ENCODE assay signal across 19 mouse cellular contexts in genomic region chr1:143708361-143708760, GRCm38 (mm10).
"Had no signal": no experiment of that assay in that cellular context is flagged by ENCODE, and none has a peak within 500 bp of the region (broad histone marks: within the 10 kb centered on the region; RNA-seq: fewer than 3 reads in every experiment).

No protein-coding gene starts in this region.

- DNase-seq: kidney, adult 18-20 months; kidney, adult 9 months; kidney, postnatal 14 days; kidney, postnatal 4 days; left cerebral cortex, postnatal 4 days; lung, adult 2 months; retina, postnatal 1 day; right cerebral cortex, postnatal 25 days; spleen, adult 18-20 months; thymus, adult 2 months; thymus, postnatal 14 days had no signal

- H3K27ac ChIP-seq: limb, embryonic 12.5 days; limb, embryonic 15.5 days; liver, embryonic 12.5 days; liver, embryonic 15.5 days; midbrain, embryonic 12.5 days; midbrain, embryonic 15.5 days; neural tube, embryonic 12.5 days; stomach, embryonic 15.5 days had no signal

- H3K9me3 ChIP-seq: limb, embryonic 12.5 days; limb, embryonic 15.5 days; liver, embryonic 12.5 days; liver, embryonic 15.5 days; midbrain, embryonic 12.5 days; midbrain, embryonic 15.5 days; neural tube, embryonic 12.5 days; stomach, embryonic 15.5 days had no signal

- H3K4me1 ChIP-seq: limb, embryonic 12.5 days; limb, embryonic 15.5 days; midbrain, embryonic 12.5 days; neural tube, embryonic 12.5 days; stomach, embryonic 15.5 days had no signal

- H3K4me3 ChIP-seq: limb, embryonic 12.5 days; limb, embryonic 15.5 days; liver, embryonic 12.5 days; liver, embryonic 15.5 days; midbrain, embryonic 12.5 days; midbrain, embryonic 15.5 days; neural tube, embryonic 12.5 days; stomach, embryonic 15.5 days had no signal

- H3K27me3 ChIP-seq: limb, embryonic 12.5 days; limb, embryonic 15.5 days; liver, embryonic 15.5 days; midbrain, embryonic 12.5 days; midbrain, embryonic 15.5 days; neural tube, embryonic 12.5 days; stomach, embryonic 15.5 days had no signal

- H3K9ac ChIP-seq: limb, embryonic 12.5 days; limb, embryonic 15.5 days; liver, embryonic 12.5 days; liver, embryonic 15.5 days; midbrain, embryonic 12.5 days; midbrain, embryonic 15.5 days; neural tube, embryonic 12.5 days; stomach, embryonic 15.5 days had no signal

- H3K4me2 ChIP-seq: limb, embryonic 12.5 days; limb, embryonic 15.5 days; liver, embryonic 12.5 days; liver, embryonic 15.5 days; midbrain, embryonic 12.5 days; midbrain, embryonic 15.5 days; neural tube, embryonic 12.5 days; stomach, embryonic 15.5 days had no signal

- H3K36me3 ChIP-seq: limb, embryonic 12.5 days; limb, embryonic 15.5 days; liver, embryonic 12.5 days; liver, embryonic 15.5 days; midbrain, embryonic 12.5 days; midbrain, embryonic 15.5 days; neural tube, embryonic 12.5 days; stomach, embryonic 15.5 days had no signal

- ATAC-seq: liver, embryonic 12.5 days; midbrain, embryonic 15.5 days had no signal
